Mouse (Mus musculus) embryonic fibroblast, embryonic 13.5 days (primary cell): ENCODE measurements around the gene Aldh3a2. TPM values are rescaled to one million over a fixed set of nuclear protein-coding genes. Genes with fewer than 3 reads are reported as not detected.
"Not testable (repeated sequence)": the region's sequence is repeated elsewhere in the genome, so short reads cannot be mapped to it uniquely, and the experiment has no call there.

ENCODE experiments used
- H3K27ac ChIP-seq: 2 replicates; pipeline ENCODE4 v1.5.1; 2012; ENCODE audit warnings: low read length, control low read depth, inconsistent platforms; ENCODE audit not compliant: insufficient read depth
- H3K4me1 ChIP-seq: 2 replicates; pipeline ENCODE4 v1.6.1; 2011; ENCODE audit warnings: low read length; ENCODE audit not compliant: control insufficient read depth, insufficient read depth
- H3K4me3 ChIP-seq: 2 replicates; pipeline ENCODE4 v1.5.1; 2011; ENCODE audit warnings: mild to moderate bottlenecking, control low read depth, low read length; ENCODE audit not compliant: insufficient read depth
- CTCF ChIP-seq: IDR thresholded peaks from 2 replicates; pipeline ENCODE4 v1.5.1; 2011; ENCODE audit warnings: mild to moderate bottlenecking, control low read depth, low read length, moderate library complexity, borderline replicate concordance; ENCODE audit not compliant: insufficient read depth
- POLR2A ChIP-seq: IDR thresholded peaks from 2 replicates; pipeline ENCODE4 v1.6.1; 2011; ENCODE audit warnings: low read depth, mild to moderate bottlenecking, control low read depth, low read length, moderate library complexity
- polyA plus RNA-seq: library from polyadenylated mRNA; stranded (reverse); fragments of >200 nt; gene quantifications from 2 replicates; pipeline ENCODE4 v1.2.4, GENCODE M21; 2011; ENCODE audit warnings: low read depth; ENCODE audit not compliant: missing spikeins, insufficient read length

Gene Aldh3a2
- polyA plus RNA-seq, 1 experiment: 50.3 TPM

- TF ChIP-seq POLR2A: no peak
- TF ChIP-seq CTCF: no peak
- Histone ChIP-seq H3K4me1 (peaks cover 9% of the 10 kb centered on the region), H3K27ac (no peak overlapping the region), H3K4me3 (no peak overlapping the region)
Measured at GRCm38 (mm10) chr11:61197935-61198334, 69.3 kb downstream of the Aldh3a2 start.

- no peak for TF ChIP-seq CTCF
- no peak for TF ChIP-seq POLR2A
- H3K4me3 ChIP-seq: no peak overlapping the region
- peaks cover 9% of the 10 kb centered on the region for H3K4me1 ChIP-seq
- no peak overlapping the region for H3K27ac ChIP-seq
Measured at GRCm38 (mm10) chr11:61196616-61197353, 70.5 kb downstream of the Aldh3a2 start.

DNA sequence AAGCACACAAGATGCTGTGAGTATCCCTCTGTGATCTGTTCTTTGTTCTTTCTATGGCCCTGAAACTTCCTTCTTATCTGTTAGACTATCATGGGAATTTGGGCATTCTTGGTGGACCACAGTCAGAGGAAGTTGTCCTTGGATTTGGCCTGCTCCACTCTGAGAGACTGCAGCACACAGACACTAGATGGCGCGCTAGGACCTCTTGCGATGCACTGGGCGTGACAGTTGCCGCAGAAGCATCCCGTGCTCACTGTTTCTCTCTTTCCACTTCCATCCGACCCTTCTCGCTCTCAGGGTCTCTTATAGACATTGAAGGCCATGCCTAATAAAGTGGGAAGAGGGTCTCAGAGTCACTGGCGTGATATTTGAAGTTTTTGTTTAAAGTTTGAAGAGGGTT is 73.9 kb downstream of the Aldh3a2 start:
- no peak for TF ChIP-seq POLR2A
- peak; percentile 100 for TF ChIP-seq CTCF
- no peak overlapping the region for H3K4me3 ChIP-seq
- no peak overlapping the region for H3K27ac ChIP-seq
- H3K4me1 ChIP-seq: no peaks in the 10 kb centered on the region

DNA sequence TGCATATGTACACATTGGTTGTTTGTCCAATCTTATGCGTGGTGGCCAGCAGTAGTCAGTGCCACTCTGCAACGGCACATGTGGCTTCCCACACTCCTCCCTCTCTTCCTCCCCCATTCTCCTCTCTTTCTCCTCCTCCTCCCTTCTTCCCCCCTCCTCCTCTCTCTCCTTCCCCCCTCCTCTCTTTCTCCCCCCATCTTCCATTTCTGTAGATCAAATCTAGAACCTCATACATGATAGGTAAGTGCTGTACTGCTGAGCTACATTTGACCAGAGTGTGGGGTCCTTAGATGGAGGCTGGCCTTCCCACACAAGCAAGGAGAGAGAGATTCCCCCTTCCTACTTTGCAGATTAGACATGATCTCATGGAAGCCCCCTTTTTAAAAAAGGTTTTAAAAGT is 74.5 kb downstream of the Aldh3a2 start:
- H3K4me1 ChIP-seq: no peaks in the 10 kb centered on the region
- no peak overlapping the region for H3K4me3 ChIP-seq
- no peak overlapping the region for H3K27ac ChIP-seq
- no peak for TF ChIP-seq CTCF
- TF ChIP-seq POLR2A: no peak

GRCm38 (mm10) chr11:61192123-61192522 is 75.1 kb downstream of the Aldh3a2 start:
- not testable (repeated sequence) for H3K4me3 ChIP-seq, H3K4me1 ChIP-seq, H3K27ac ChIP-seq

DNA sequence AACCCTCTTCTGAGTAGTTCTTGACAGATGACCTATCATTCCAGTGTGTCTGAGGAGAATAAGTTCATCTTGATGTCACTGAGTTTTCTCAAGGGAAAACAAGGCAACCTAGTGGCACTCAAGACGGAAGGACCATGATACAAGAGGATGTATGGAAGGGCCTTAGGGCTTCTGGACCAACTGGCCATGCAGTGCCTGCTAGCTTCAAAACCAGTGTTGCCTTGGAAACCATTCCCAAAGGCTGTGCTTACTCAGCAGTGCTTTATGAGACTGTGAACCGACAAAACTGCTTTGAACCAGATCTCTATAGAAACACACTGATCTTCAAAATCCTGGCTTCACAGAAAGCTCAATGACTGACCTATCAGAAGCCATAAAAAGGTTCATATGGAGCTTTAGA is 76.5 kb downstream of the Aldh3a2 start:
- Histone ChIP-seq H3K4me3 (no peak overlapping the region), H3K4me1 (no peaks in the 10 kb centered on the region), H3K27ac (no peak overlapping the region)
- TF ChIP-seq POLR2A (no peak), CTCF (no peak)

- Histone ChIP-seq H3K4me1 (no peaks in the 10 kb centered on the region), H3K4me3 (no peak overlapping the region), H3K27ac (no peak overlapping the region)
- TF ChIP-seq CTCF (no peak), POLR2A (no peak)
Measured at GRCm38 (mm10) chr11:61183820-61184219, 83.4 kb downstream of the Aldh3a2 start.

DNA sequence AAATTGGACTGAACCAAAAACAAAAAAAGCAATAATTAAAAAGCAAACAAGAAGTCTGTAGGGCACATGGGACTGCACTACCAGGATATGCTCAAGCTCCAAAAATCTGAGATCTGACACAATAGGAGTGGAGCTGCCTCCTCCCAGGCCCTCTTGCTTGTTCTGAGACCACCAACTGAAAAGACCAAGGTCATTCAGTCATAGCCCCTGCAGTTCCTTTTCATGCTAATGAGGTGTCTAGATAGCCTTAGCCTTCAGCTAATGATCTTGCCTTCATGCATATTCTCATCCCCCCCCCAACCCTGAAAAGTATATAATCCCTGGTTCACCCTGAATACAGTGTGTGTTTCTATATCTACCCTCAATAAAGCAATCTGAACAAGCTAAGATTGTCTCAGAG is 85.6 kb downstream of the Aldh3a2 start:
- H3K4me1 ChIP-seq: peaks cover 2% of the 10 kb centered on the region; the same call in 1 of the 2 replicates
- no peak overlapping the region for H3K4me3 ChIP-seq
- no peak overlapping the region for H3K27ac ChIP-seq
- TF ChIP-seq CTCF: no peak
- TF ChIP-seq POLR2A: no peak

DNA sequence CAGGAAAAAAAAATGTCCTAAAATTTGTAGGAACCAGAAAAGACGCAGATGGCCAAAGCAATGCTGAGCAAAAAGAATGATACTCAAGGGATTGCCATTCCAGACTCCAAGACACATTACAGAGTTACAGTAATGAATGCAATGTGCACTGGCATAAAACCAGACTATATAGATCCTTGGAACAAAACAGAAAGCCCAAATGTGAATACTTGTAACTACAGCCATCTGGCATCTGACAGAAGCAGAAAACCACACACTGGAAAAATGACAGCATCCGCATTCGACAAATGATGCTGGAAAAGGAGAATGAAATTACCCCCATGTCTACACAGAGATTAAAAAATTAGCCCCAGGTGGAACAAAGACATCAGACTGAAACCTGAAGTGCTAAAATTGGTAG is 86.9 kb downstream of the Aldh3a2 start:
- Histone ChIP-seq H3K4me1 (peaks cover 4% of the 10 kb centered on the region), H3K27ac (0 out of 2 replicates have a peak overlapping the region, but pooled peaks have one; percentile 32), H3K4me3 (no peak overlapping the region)
- TF ChIP-seq CTCF (no peak), POLR2A (no peak)

GRCm38 (mm10) chr11:61176321-61176720 is 90.9 kb downstream of the Aldh3a2 start:
- TF ChIP-seq POLR2A (no peak), CTCF (no peak)
- Histone ChIP-seq H3K4me3 (no peak overlapping the region), H3K27ac (no peak overlapping the region), H3K4me1 (peaks cover 4% of the 10 kb centered on the region)

GRCm38 (mm10) chr11:61175778-61176177 is 91.5 kb downstream of the Aldh3a2 start:
- Histone ChIP-seq H3K4me1 (peaks cover 4% of the 10 kb centered on the region), H3K4me3 (no peak overlapping the region), H3K27ac (no peak overlapping the region)
- TF ChIP-seq POLR2A (no peak), CTCF (no peak)
